In genomic region chr5:118559584-118560384, GRCm38 (mm10) we compare ENCODE assay signal across 7 mouse cellular contexts. TPM values are rescaled to one million over a fixed set of nuclear protein-coding genes. Genes with fewer than 3 reads are reported as not detected.
DNase-seq lines count a peak whose midpoint lies in the region; ATAC-seq lines count a peak whose summit lies in the region.

No protein-coding gene starts in this region.

- peak overlapping the region; percentile 80 for H3K4me3 ChIP-seq in limb, embryonic 12.5 days (replicated peaks)
- peak overlapping the region; percentile 85 for H3K4me3 ChIP-seq in midbrain, embryonic 14.5 days (replicated peaks; ENCODE audit: low read depth, low read length)

- H3K9me3 ChIP-seq in limb, embryonic 12.5 days: peaks cover 4% of the 10 kb centered on the region; the same call in 1 of the 2 replicates
- H3K9me3 ChIP-seq in midbrain, embryonic 14.5 days (ENCODE audit: control insufficient read depth, low read length): no peaks in the 10 kb centered on the region

- ATAC-seq in granulocyte monocyte progenitor cell, adult 5-6 weeks (replicated peaks; ENCODE audit: poor library complexity, severe bottlenecking): peak; percentile 58
- ATAC-seq in limb, embryonic 12.5 days (ENCODE audit: insufficient number of reproducible peaks, insufficient read depth, low FRiP score, low TSS enrichment, low read depth): peak; percentile 83
- peak; percentile 92 for ATAC-seq in midbrain, embryonic 14.5 days (ENCODE audit: low FRiP score, low TSS enrichment)

- H3K36me3 ChIP-seq in limb, embryonic 12.5 days: no peaks in the 10 kb centered on the region
- no peaks in the 10 kb centered on the region for H3K36me3 ChIP-seq in midbrain, embryonic 14.5 days (ENCODE audit: control insufficient read depth, insufficient read depth, low read length)

- DNase-seq in adrenal gland, adult 8-10 months: peak; percentile 66
- DNase-seq in embryo, embryonic 11.5 days (ENCODE audit: low read depth, low spot score): peak; percentile 74
- DNase-seq in kidney, adult 11 months: peak; percentile 71
- peak; percentile 96 for DNase-seq in midbrain, embryonic 14.5 days
- peak; percentile 81 for DNase-seq in spleen, adult 12 weeks (ENCODE audit: low spot score)

- WGBS in limb, embryonic 12.5 days: under 1% methylated on average over 69 of the region's 101 CpGs
- under 1% methylated on average over 79 of the region's 101 CpGs for WGBS in midbrain, embryonic 14.5 days

- H3K27me3 ChIP-seq in limb, embryonic 12.5 days: peaks cover 15% of the 10 kb centered on the region; the same call in 1 of the 2 replicates
- no peaks in the 10 kb centered on the region; the same call in none of the 2 replicates for H3K27me3 ChIP-seq in midbrain, embryonic 14.5 days (ENCODE audit: control insufficient read depth, insufficient read depth, low read length)

- H3K27ac ChIP-seq in limb, embryonic 12.5 days: peak overlapping the region; percentile 98
- peak overlapping the region; percentile 99 for H3K27ac ChIP-seq in midbrain, embryonic 14.5 days (replicated peaks; ENCODE audit: low read depth, low read length)

- H3K4me1 ChIP-seq in limb, embryonic 12.5 days (replicated peaks): peaks cover 37% of the 10 kb centered on the region
- H3K4me1 ChIP-seq in midbrain, embryonic 14.5 days (ENCODE audit: control insufficient read depth, insufficient read depth, low read length): peaks cover 27% of the 10 kb centered on the region

- H3K9ac ChIP-seq in limb, embryonic 12.5 days (replicated peaks): peak overlapping the region; percentile 95
- peak overlapping the region; percentile 92 for H3K9ac ChIP-seq in midbrain, embryonic 14.5 days (replicated peaks; ENCODE audit: low read length)

- H3K4me2 ChIP-seq in limb, embryonic 12.5 days: peak overlapping the region; percentile 82
- H3K4me2 ChIP-seq in midbrain, embryonic 14.5 days (ENCODE audit: low read length): peak overlapping the region; percentile 74

RNA-seq across cellular contexts. Expression of gene Med13l, which starts 0.7 kb away (rescaled TPM):
- total RNA-seq in adrenal gland, adult 8-10 months (2022): 10 to 100 TPM; 30.6 to 46.4 (median 40.2) TPM
- 42.0 and 50.1 TPM in 2 replicates for total RNA-seq in granulocyte monocyte progenitor cell, adult 5-6 weeks (2014; fragmentation: Nextera tagmentation)
- 23.8 and 27.4 TPM in 2 replicates for total RNA-seq in granulocyte monocyte progenitor cell, adult 5-6 weeks (2017)
- 17.0 and 17.1 TPM in 2 replicates for polyA plus RNA-seq in limb, embryonic 12.5 days (2016; fragmentation: Nextera tagmentation; extraction: Ambion mirVana)
- polyA plus RNA-seq in midbrain, embryonic 14.5 days (2014; fragmentation: Nextera tagmentation; extraction: Ambion mirVana): 17.0 and 20.5 TPM in 2 replicates

Comparison
In these comparisons a context has a peak if more than half of its experiments do, and no peak if none do; other contexts are left out.
1. Peak in every context shown above with its lines: DNase-seq, ATAC-seq, H3K4me3 ChIP-seq and H3K27ac ChIP-seq.